Mouse (Mus musculus) stomach, postnatal 0 days (tissue): ENCODE measurements at regions not wholly inside any gene's neighbourhood (a gene's known extent, or its start where the extent isn't known, plus 50 kb on each side); places are given as distances from the start of the nearest gene placed in this dataset.

Experiments
- CTCF ChIP-seq: IDR thresholded peaks from 2 replicates; pipeline ENCODE4 v1.5.1; 2016; ENCODE audit warnings: antibody characterized with exemption, low read depth, mild to moderate bottlenecking, moderate library complexity
- EP300 ChIP-seq: optimal IDR thresholded peaks from 2 replicates; pipeline ENCODE3; 2016; ENCODE audit warnings: antibody characterized with exemption

DNA sequence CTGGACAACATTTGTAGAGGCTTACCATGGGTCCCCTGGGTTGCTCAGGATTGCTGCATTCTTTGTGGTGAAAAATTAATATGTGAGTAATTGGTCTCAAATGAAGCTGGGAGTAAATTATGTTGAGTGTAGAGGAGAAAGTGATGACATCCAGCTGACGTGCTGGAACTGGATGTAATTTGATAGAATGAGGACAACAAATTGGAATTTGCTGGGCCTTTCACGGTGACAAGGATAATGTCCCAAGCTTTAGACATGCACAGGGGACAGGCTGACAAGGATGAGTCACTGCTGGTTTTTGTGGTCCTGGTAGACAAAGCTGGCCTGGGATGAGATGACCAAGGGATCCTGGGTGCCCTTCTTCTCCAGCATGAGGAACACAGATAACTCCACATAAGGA lies 357.9 kb upstream of the Mki67 start:
- TF ChIP-seq CTCF (no peak), EP300 (no peak)
